Mouse (Mus musculus) liver, postnatal 0 days (tissue): Measurements from ENCODE around the gene Fbxl13. TPM values are rescaled to one million over a fixed set of nuclear protein-coding genes. Genes with fewer than 3 reads are reported as not detected.

Source experiments
- ATAC-seq: fragments of 200-750 bp; cut with Nextera tagmentation; 2 replicates; pipeline ENCODE4 v1.8.0; 2017; ENCODE audit warnings: mild to moderate bottlenecking, moderate library complexity
- DNase-seq: peaks from one replicate; pipeline ENCODE4 v3.0.0-alpha.2; 2016
- H3K27ac ChIP-seq: fragments of 300-500 bp; sonication (generic); 2 replicates; pipeline ENCODE4 v1.5.1; 2014; ENCODE audit warnings: antibody characterized with exemption, moderate library complexity, mild to moderate bottlenecking, low read depth
- H3K27me3 ChIP-seq: fragments of 300-500 bp; sonication (generic); 2 replicates; pipeline ENCODE4 v1.6.1; 2014; ENCODE audit warnings: low read length, control low read depth, mixed read lengths; ENCODE audit not compliant: insufficient read depth
- H3K36me3 ChIP-seq: fragments of 300-500 bp; sonication (generic); replicated peaks from 2 replicates; pipeline ENCODE4 v1.6.1; 2014; ENCODE audit warnings: mild to moderate bottlenecking, control low read depth, low read length, moderate library complexity, mixed read lengths; ENCODE audit not compliant: insufficient read depth
- H3K4me1 ChIP-seq: fragments of 300-500 bp; sonication (generic); 2 replicates; pipeline ENCODE4 v1.6.1; 2014; ENCODE audit warnings: antibody characterized with exemption, mild to moderate bottlenecking, control low read depth; ENCODE audit not compliant: insufficient read depth
- H3K4me2 ChIP-seq: fragments of 300-500 bp; sonication (generic); 2 replicates; pipeline ENCODE4 v1.6.1; 2014; ENCODE audit warnings: low read depth, mild to moderate bottlenecking, low read length, moderate library complexity, mixed read lengths
- H3K4me3 ChIP-seq: fragments of 300-500 bp; sonication (generic); 2 replicates; pipeline ENCODE4 v1.5.1; 2014; ENCODE audit warnings: low read depth, low read length
- H3K9ac ChIP-seq: fragments of 300-500 bp; sonication (generic); replicated peaks from 2 replicates; pipeline ENCODE4 v1.6.1; 2014; ENCODE audit warnings: mild to moderate bottlenecking, moderate library complexity
- H3K9me3 ChIP-seq: fragments of 300-500 bp; sonication (generic); 2 replicates; pipeline ENCODE4 v1.6.1; 2016; ENCODE audit warnings: mild to moderate bottlenecking, control low read depth, low read length, mixed read lengths
- CTCF ChIP-seq: sonication (generic); IDR thresholded peaks from 2 replicates; pipeline ENCODE4 v1.5.1; 2016; ENCODE audit warnings: antibody characterized with exemption, low read depth
- EP300 ChIP-seq: IDR thresholded peaks from 2 replicates; pipeline ENCODE4 v1.6.1; 2016; ENCODE audit warnings: antibody characterized with exemption, low read depth, mild to moderate bottlenecking
- WGBS: fragments of 180-500 bp; shearing (Covaris S2); extraction: QIAGEN DNeasy Blood & Tissue Kit; methylation state at CpG from one replicate; pipeline ENCODE4 v1.1.7; 2014; ENCODE audit not compliant: insufficient replicate concordance; 5-methylcytosine and 5-hydroxymethylcytosine counted together
- polyA plus RNA-seq: library from polyadenylated mRNA; unstranded; fragments of >200 nt; fragmentation: Nextera tagmentation; extraction: Ambion mirVana; gene quantifications from 2 replicates; pipeline ENCODE4 v1.2.1, GENCODE M21; 2015

Fbxl13 gene
- polyA plus RNA-seq, 1 experiment from 2014 or later: 0.09 TPM

GRCm38 (mm10) chr5:21673742-21674141, 28.3 kb upstream of the Fbxl13 start:
- Histone ChIP-seq H3K9ac (no peak overlapping the region), H3K9me3 (no peaks in the 10 kb centered on the region), H3K36me3 (no peaks in the 10 kb centered on the region), H3K4me1 (no peaks in the 10 kb centered on the region; the same call in 1 of the 2 replicates), H3K27me3 (no peaks in the 10 kb centered on the region), H3K27ac (peak overlapping the region; percentile 53; the same call in 1 of the 2 replicates), H3K4me3 (no peak overlapping the region), H3K4me2 (peak overlapping the region; percentile 54; the same call in 1 of the 2 replicates)
- TF ChIP-seq CTCF (no peak), EP300 (no peak)
- DNase-seq (no peak), ATAC-seq (no peak)
- WGBS: 77% methylated on average over 9 of the region's 9 CpGs

- peak; percentile 44 for DNase-seq
- Histone ChIP-seq H3K36me3 (no peaks in the 10 kb centered on the region), H3K27ac (peak overlapping the region; percentile 66), H3K4me3 (peak overlapping the region; percentile 5; the same call in 1 of the 2 replicates), H3K9ac (peak overlapping the region; percentile 14; the same call in 1 of the 2 replicates), H3K9me3 (no peaks in the 10 kb centered on the region), H3K27me3 (no peaks in the 10 kb centered on the region), H3K4me2 (peak overlapping the region; percentile 54), H3K4me1 (no peaks in the 10 kb centered on the region; the same call in 1 of the 2 replicates)
- 43% methylated on average over 23 of the region's 23 CpGs for WGBS
- TF ChIP-seq EP300: no peak
- TF ChIP-seq CTCF: no peak
- peak; percentile 91 for ATAC-seq
Observed at GRCm38 (mm10) chr5:21672812-21673635, 27.6 kb upstream of the Fbxl13 start.

- H3K4me1 ChIP-seq: no peaks in the 10 kb centered on the region; the same call in 1 of the 2 replicates
- no peaks in the 10 kb centered on the region for H3K27me3 ChIP-seq
- H3K27ac ChIP-seq: 0 out of 2 replicates have a peak overlapping the region, but pooled peaks have one; percentile 30
- ATAC-seq (peak; percentile 74), DNase-seq (peak; percentile 47)
- 61% methylated on average over 2 of the region's 2 CpGs for WGBS
- TF ChIP-seq EP300 (no peak), CTCF (no peak)
- H3K4me2 ChIP-seq: no peak overlapping the region
- no peak overlapping the region for H3K9ac ChIP-seq
- no peaks in the 10 kb centered on the region for H3K36me3 ChIP-seq
- H3K4me3 ChIP-seq: no peak overlapping the region
- no peaks in the 10 kb centered on the region for H3K9me3 ChIP-seq
Observed at GRCm38 (mm10) chr5:21669307-21669706, 23.9 kb upstream of the Fbxl13 start.

- ATAC-seq (no peak), DNase-seq (no peak)
- Histone ChIP-seq H3K4me2 (no peak overlapping the region), H3K27ac (no peak overlapping the region), H3K4me3 (no peak overlapping the region), H3K27me3 (no peaks in the 10 kb centered on the region), H3K9me3 (no peaks in the 10 kb centered on the region), H3K36me3 (0 out of 2 replicates have a peak, but pooled peaks cover 3% of the 10 kb centered on the region), H3K9ac (no peak overlapping the region), H3K4me1 (no peaks in the 10 kb centered on the region; the same call in 1 of the 2 replicates)
- WGBS: 70% methylated on average over 8 of the region's 8 CpGs
- TF ChIP-seq CTCF (no peak), EP300 (no peak)
Observed at GRCm38 (mm10) chr5:21667191-21668137, 22.0 kb upstream of the Fbxl13 start.

DNA sequence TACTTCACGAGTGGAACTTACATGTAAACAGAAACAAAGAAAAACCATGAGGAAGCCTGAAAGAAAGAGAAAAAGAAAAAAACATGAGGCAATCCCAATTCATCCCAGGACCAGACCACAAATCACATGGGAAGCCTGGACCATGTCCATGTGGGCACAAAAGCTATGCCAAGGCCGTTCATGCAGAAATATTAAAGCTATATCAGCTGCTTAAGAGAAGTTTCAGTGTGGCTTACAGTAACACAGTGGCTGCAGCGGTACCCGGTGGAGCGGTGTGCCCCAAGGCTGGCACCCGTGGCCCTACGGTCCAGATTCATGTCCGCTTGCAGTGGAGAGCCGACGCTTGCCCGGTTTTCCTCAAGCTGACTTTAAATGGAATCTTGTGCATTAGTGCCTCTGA, 17.6 kb upstream of the Fbxl13 start:
- TF ChIP-seq EP300 (no peak), CTCF (no peak)
- no peaks in the 10 kb centered on the region for H3K4me1 ChIP-seq
- no peak overlapping the region for H3K9ac ChIP-seq
- 91% methylated on average over 11 of the region's 11 CpGs for WGBS
- no peak overlapping the region for H3K4me2 ChIP-seq
- H3K4me3 ChIP-seq: no peak overlapping the region
- no peaks in the 10 kb centered on the region for H3K27me3 ChIP-seq
- DNase-seq: no peak
- H3K27ac ChIP-seq: no peak overlapping the region
- ATAC-seq: no peak
- no peaks in the 10 kb centered on the region for H3K9me3 ChIP-seq
- peaks cover 8% of the 10 kb centered on the region; the same call in 1 of the 2 replicates for H3K36me3 ChIP-seq
